Comparison of ENCODE assay signal across 28 mouse cellular contexts in genomic region chr5:124219431-124219830, GRCm38 (mm10). TPM values are rescaled to one million over a fixed set of nuclear protein-coding genes. Genes with fewer than 3 reads are reported as not detected.
A peak's percentile ranks its signal among the peaks of the same experiment; 100 is the strongest.
DNase-seq lines count a peak whose midpoint lies in the region; ATAC-seq and TF ChIP-seq lines count a peak whose summit lies in the region.
"Had no signal": no experiment of that assay in that cellular context is flagged by ENCODE, and none has a peak within 500 bp of the region (broad histone marks: within the 10 kb centered on the region; RNA-seq: fewer than 3 reads in every experiment).

No protein-coding gene starts in this region.

- H3K4me1 ChIP-seq in heart, adult 2 months (ENCODE audit: control insufficient read depth, insufficient read depth, low read length) = peaks cover 62% of the 10 kb centered on the region
- peaks cover 79% of the 10 kb centered on the region for H3K4me1 ChIP-seq in heart, postnatal 0 days (ENCODE audit: control insufficient read depth, insufficient read depth)
- H3K4me1 ChIP-seq in heart, embryonic 10.5 days = peaks cover 87% of the 10 kb centered on the region
- H3K4me1 ChIP-seq in neural tube, embryonic 13.5 days (replicated peaks) = peaks cover 58% of the 10 kb centered on the region
- H3K4me1 ChIP-seq in cortical plate, adult 2 months (ENCODE audit: control insufficient read depth, insufficient read depth, low read length) = peaks cover 37% of the 10 kb centered on the region

- no peak overlapping the region for H3K4me3 ChIP-seq in heart, adult 2 months
- no peak overlapping the region for H3K4me3 ChIP-seq in heart, postnatal 0 days (ENCODE audit: low read depth, low read length)
- H3K4me3 ChIP-seq in heart, embryonic 10.5 days = no peak overlapping the region
- H3K4me3 ChIP-seq in neural tube, embryonic 13.5 days = no peak overlapping the region
- H3K4me3 ChIP-seq in cortical plate, adult 2 months (ENCODE audit: insufficient read depth, low read length) = no peak overlapping the region
- H3K4me3 ChIP-seq: embryonic facial prominence, embryonic 13.5 days; erythroblast, embryonic 14.5 days; forebrain, embryonic 12.5 days; limb, embryonic 13.5 days; liver, embryonic 13.5 days; midbrain, embryonic 12.5 days had no signal

- H3K36me3 ChIP-seq in heart, adult 2 months (ENCODE audit: control insufficient read depth, insufficient read depth, low read length) = peaks cover 10% of the 10 kb centered on the region
- no peaks in the 10 kb centered on the region for H3K36me3 ChIP-seq in heart, postnatal 0 days (replicated peaks; ENCODE audit: control insufficient read depth, insufficient read depth, low read length)
- H3K36me3 ChIP-seq in heart, embryonic 10.5 days = peaks cover 14% of the 10 kb centered on the region; the same call in 1 of the 2 replicates
- H3K36me3 ChIP-seq in neural tube, embryonic 13.5 days = no peaks in the 10 kb centered on the region
- H3K36me3 ChIP-seq: forebrain, embryonic 12.5 days; midbrain, embryonic 12.5 days had no signal

- no peak for TF ChIP-seq POLR2A in heart, adult 2 months (IDR thresholded peaks at IDR 0.05; ENCODE audit: insufficient read depth, low read depth, low read length)
- no peak for TF ChIP-seq POLR2A in cortical plate, adult 2 months (IDR thresholded peaks at IDR 0.05; ENCODE audit: extremely low read depth, insufficient read depth, low read length)

- no peaks in the 10 kb centered on the region for H3K9me3 ChIP-seq in heart, postnatal 0 days (replicated peaks; ENCODE audit: control insufficient read depth, low read length)
- H3K9me3 ChIP-seq in heart, embryonic 10.5 days = no peaks in the 10 kb centered on the region
- no peaks in the 10 kb centered on the region for H3K9me3 ChIP-seq in neural tube, embryonic 13.5 days
- H3K9me3 ChIP-seq: embryonic facial prominence, embryonic 13.5 days; forebrain, embryonic 12.5 days; limb, embryonic 13.5 days; liver, embryonic 13.5 days; midbrain, embryonic 12.5 days had no signal

- H3K27me3 ChIP-seq in heart, adult 2 months (ENCODE audit: control insufficient read depth, insufficient read depth, low read length) = no peaks in the 10 kb centered on the region
- no peaks in the 10 kb centered on the region for H3K27me3 ChIP-seq in heart, postnatal 0 days (ENCODE audit: control insufficient read depth, insufficient read depth, low read length)
- no peaks in the 10 kb centered on the region for H3K27me3 ChIP-seq in heart, embryonic 10.5 days (ENCODE audit: insufficient read depth, poor library complexity, severe bottlenecking)
- H3K27me3 ChIP-seq in neural tube, embryonic 13.5 days = no peaks in the 10 kb centered on the region
- H3K27me3 ChIP-seq: embryonic facial prominence, embryonic 13.5 days; forebrain, embryonic 12.5 days; limb, embryonic 13.5 days; liver, embryonic 13.5 days; midbrain, embryonic 12.5 days had no signal

- H3K79me2 ChIP-seq in heart, adult 2 months (replicated peaks; ENCODE audit: control insufficient read depth, insufficient read depth, low read length) = no peaks in the 10 kb centered on the region

- H3K27ac ChIP-seq in heart, adult 2 months = peak overlapping the region; percentile 68
- peak overlapping the region; percentile 80 for H3K27ac ChIP-seq in heart, postnatal 0 days (ENCODE audit: low read depth)
- H3K27ac ChIP-seq in heart, embryonic 10.5 days = no peak overlapping the region
- H3K27ac ChIP-seq in neural tube, embryonic 13.5 days (replicated peaks) = no peak overlapping the region
- H3K27ac ChIP-seq in cortical plate, adult 2 months (ENCODE audit: insufficient read depth, low read length) = peak overlapping the region; percentile 47
- H3K27ac ChIP-seq: embryonic facial prominence, embryonic 13.5 days; forebrain, embryonic 12.5 days; hindbrain, postnatal 0 days; limb, embryonic 13.5 days; liver, embryonic 13.5 days; midbrain, embryonic 12.5 days; stomach, postnatal 0 days had no signal

- 75% methylated on average over 10 of the region's 10 CpGs for WGBS in heart, adult 2 months
- 69% methylated on average over 10 of the region's 10 CpGs for WGBS in heart, postnatal 0 days
- 83% methylated on average over 10 of the region's 10 CpGs for WGBS in heart, embryonic 10.5 days
- 48% methylated on average over 10 of the region's 10 CpGs for WGBS in neural tube, embryonic 13.5 days

- no peak for TF ChIP-seq CTCF in heart, adult 2 months (IDR thresholded peaks at IDR 0.05)
- no peak for TF ChIP-seq CTCF in heart, postnatal 0 days (IDR thresholded peaks at IDR 0.05; ENCODE audit: low read depth)
- TF ChIP-seq CTCF in cortical plate, adult 2 months (IDR thresholded peaks at IDR 0.05; ENCODE audit: extremely low read depth, insufficient read depth, low read length) = no peak

- TF ChIP-seq EP300 in heart, adult 2 months (IDR thresholded peaks at IDR 0.05; ENCODE audit: insufficient read depth, low read depth, low read length) = no peak
- TF ChIP-seq EP300 in heart, postnatal 0 days (IDR thresholded peaks at IDR 0.05; ENCODE audit: low read depth) = no peak

- H3K9ac ChIP-seq in heart, adult 2 months (ENCODE audit: low read depth, low read length) = no peak overlapping the region
- no peak overlapping the region for H3K9ac ChIP-seq in heart, postnatal 0 days (replicated peaks; ENCODE audit: low read depth, low read length)
- no peak overlapping the region for H3K9ac ChIP-seq in neural tube, embryonic 13.5 days
- H3K9ac ChIP-seq: embryonic facial prominence, embryonic 13.5 days; forebrain, embryonic 12.5 days; limb, embryonic 13.5 days; liver, embryonic 13.5 days; lung, embryonic 14.5 days; midbrain, embryonic 12.5 days had no signal

- no peak for ATAC-seq in heart, postnatal 0 days (ENCODE audit: insufficient read depth, low read depth)
- 0 out of 2 replicates have a peak, but pooled peaks have one; percentile 24 for ATAC-seq in neural tube, embryonic 13.5 days (ENCODE audit: low read depth)
- ATAC-seq: activated CD4-positive, CD25-positive, alpha-beta regulatory T cell, adult 4 months; hindbrain, postnatal 0 days; intestine, embryonic 16.5 days had no signal

- DNase-seq in heart, adult 2 months = no peak
- DNase-seq in heart, postnatal 25 days (ENCODE audit: low spot score) = no peak
- no peak for DNase-seq in heart, postnatal 0 days (ENCODE audit: low spot score)
- DNase-seq in heart, embryonic 10.5 days (ENCODE audit: low spot score) = no peak
- DNase-seq in neural tube, embryonic 10.5 days (ENCODE audit: extremely low spot score, low spot score) = no peak
- no peak for DNase-seq in adrenal gland, postnatal 10 days
- DNase-seq: adrenal gland, adult 8-10 months; cerebellum, adult 2 months; cerebellum, postnatal 25 days; embryo, embryonic 11 days; heart, postnatal 36 days; kidney, adult 9 months; kidney, postnatal 14 days; layer of hippocampus, postnatal 36 days; liver, embryonic 13.5 days; right cerebral cortex, postnatal 25 days had no signal

- intact Hi-C loops in heart, adult 2 months (cut with DNase I) = loop anchor here (2.0 kb wide), 1 partner anchor 29 kb away; the partner anchor contains the start of gene Pitpnm2
- intact Hi-C loops in heart, postnatal 25 days (cut with DNase I) = no loop called here

- 0 out of 2 replicates have a peak overlapping the region, but pooled peaks have one; percentile 0 for H3K4me2 ChIP-seq in heart, postnatal 0 days (ENCODE audit: low read depth, low read length)
- no peak overlapping the region for H3K4me2 ChIP-seq in neural tube, embryonic 13.5 days
- H3K4me2 ChIP-seq: embryonic facial prominence, embryonic 13.5 days; forebrain, embryonic 12.5 days; limb, embryonic 13.5 days; liver, embryonic 13.5 days; lung, embryonic 14.5 days; midbrain, embryonic 12.5 days had no signal

RNA-seq across cellular contexts. Expression of gene Pitpnm2, which starts 30.1 kb away (rescaled TPM):
- total RNA-seq in heart, adult 2 months (2021) = 10 to 100 TPM; 40.1 TPM
- 34.9 and 37.7 TPM in 2 replicates for polyA plus RNA-seq in heart, adult 2 months (2012; rRNA removed)
- total RNA-seq in heart, postnatal 25 days (2021) = 10 to 100 TPM; 42.5 to 50.9 TPM
- 17.1 and 28.6 TPM in 2 replicates for total RNA-seq in heart, postnatal 0 days (2014; rRNA removed; ENCODE audit: low replicate concordance)
- 3.1 and 3.2 TPM in 2 replicates for polyA plus RNA-seq in heart, postnatal 0 days (2015; fragmentation: Nextera tagmentation; extraction: Ambion mirVana)
- 4.8 and 6.1 TPM in 2 replicates for polyA plus RNA-seq in heart, embryonic 10.5 days (2016; fragmentation: Nextera tagmentation; extraction: Ambion mirVana)
- 7.9 and 8.4 TPM in 2 replicates for polyA plus RNA-seq in neural tube, embryonic 13.5 days (2015; fragmentation: Nextera tagmentation; extraction: Ambion mirVana)
- 178 and 196 TPM in 2 replicates for polyA plus RNA-seq in cortical plate, adult 2 months (2012; rRNA removed)
- 10 to 100 TPM; 40.4 to 53.6 TPM for total RNA-seq in adrenal gland, postnatal 10 days (2021)

Comparison
In these comparisons a context has a peak if more than half of its experiments do, and no peak if none do; other contexts are left out.
1. H3K27ac ChIP-seq: peak in heart, adult 2 months (single experiment), heart, postnatal 0 days (single experiment) and cortical plate, adult 2 months (single experiment); none in heart, embryonic 10.5 days (single experiment) and neural tube, embryonic 13.5 days (single experiment).